Mouse (Mus musculus) intestine, embryonic 15.5 days (tissue): ENCODE measurements around the gene Rab24. TPM values are rescaled to one million over a fixed set of nuclear protein-coding genes. Genes with fewer than 3 reads are reported as not detected.

Source experiments
- polyA plus RNA-seq: library from polyadenylated mRNA; unstranded; fragments of >200 nt; fragmentation: Nextera tagmentation; extraction: Ambion mirVana; gene quantifications from 2 replicates; pipeline ENCODE4 v1.2.1, GENCODE M21; 2015

The Rab24 gene
- polyA plus RNA-seq, 1 experiment from 2014 or later, result 83.2 TPM

Other genes with a start within 250 kb of the Rab24 start
- 19.7 and 21.8 TPM in 2 replicates for gene Uimc1, start 221.6 kb downstream of the Rab24 start, polyA plus RNA-seq
- 14.3 and 14.7 TPM in 2 replicates for gene Zfp346, start 216.6 kb downstream of the Rab24 start, polyA plus RNA-seq
- not detected in 2 replicates for gene Gm17617, start 188.4 kb downstream of the Rab24 start, polyA plus RNA-seq
- 14.2 and 14.5 TPM in 2 replicates for gene Fgfr4, start 169.3 kb downstream of the Rab24 start, polyA plus RNA-seq
- 49.6 and 52.8 TPM in 2 replicates for gene Nsd1, start 112.2 kb downstream of the Rab24 start, polyA plus RNA-seq
- 543 and 576 TPM in 2 replicates for gene Prelid1, start 1.4 kb downstream of the Rab24 start, polyA plus RNA-seq
- 22.3 and 26.0 TPM in 2 replicates for gene Mxd3, start 7.9 kb upstream of the Rab24 start, polyA plus RNA-seq
- 121 and 128 TPM in 2 replicates for gene Lman2, start 40.8 kb upstream of the Rab24 start, polyA plus RNA-seq
- gene Rgs14, start 47.8 kb upstream of the Rab24 start, polyA plus RNA-seq, result 0.85 and 1.2 TPM in 2 replicates
- not detected in 2 replicates for gene Slc34a1, start 76.2 kb upstream of the Rab24 start, polyA plus RNA-seq
- gene Pfn3, start 93.3 kb upstream of the Rab24 start, polyA plus RNA-seq, result not detected in 2 replicates
- gene F12, start 104.8 kb upstream of the Rab24 start, polyA plus RNA-seq, result 1.8 TPM in 2 replicates
- 38.3 and 38.7 TPM in 2 replicates for gene Grk6, start 123.1 kb upstream of the Rab24 start, polyA plus RNA-seq
- 0.24 and 0.28 TPM in 2 replicates for gene Prr7, start 142.3 kb upstream of the Rab24 start, polyA plus RNA-seq
- 103 and 109 TPM in 2 replicates for gene Dbn1, start 166.2 kb upstream of the Rab24 start, polyA plus RNA-seq
- 187 and 195 TPM in 2 replicates for gene Pdlim7, start 191.7 kb upstream of the Rab24 start, polyA plus RNA-seq
- 3.1 and 3.6 TPM in 2 replicates for gene Dok3, start 207.3 kb upstream of the Rab24 start, polyA plus RNA-seq
- gene Ddx41, start 214.7 kb upstream of the Rab24 start, polyA plus RNA-seq, result 50.9 and 51.0 TPM in 2 replicates
- 22.9 and 23.5 TPM in 2 replicates for gene Fam193b, start 249.2 kb upstream of the Rab24 start, polyA plus RNA-seq